Mouse (Mus musculus) c-Kit-positive CD71-positive TER-119-negative erythroid progenitor cells, embryonic 14.5 days (primary cell): Measurements from ENCODE around the gene Slco4c1.

Source experiments
- DNase-seq: peaks from one replicate; pipeline ENCODE4 v3.0.0-alpha.2; 2013; ENCODE audit warnings: low read depth

The Slco4c1 gene

DNA sequence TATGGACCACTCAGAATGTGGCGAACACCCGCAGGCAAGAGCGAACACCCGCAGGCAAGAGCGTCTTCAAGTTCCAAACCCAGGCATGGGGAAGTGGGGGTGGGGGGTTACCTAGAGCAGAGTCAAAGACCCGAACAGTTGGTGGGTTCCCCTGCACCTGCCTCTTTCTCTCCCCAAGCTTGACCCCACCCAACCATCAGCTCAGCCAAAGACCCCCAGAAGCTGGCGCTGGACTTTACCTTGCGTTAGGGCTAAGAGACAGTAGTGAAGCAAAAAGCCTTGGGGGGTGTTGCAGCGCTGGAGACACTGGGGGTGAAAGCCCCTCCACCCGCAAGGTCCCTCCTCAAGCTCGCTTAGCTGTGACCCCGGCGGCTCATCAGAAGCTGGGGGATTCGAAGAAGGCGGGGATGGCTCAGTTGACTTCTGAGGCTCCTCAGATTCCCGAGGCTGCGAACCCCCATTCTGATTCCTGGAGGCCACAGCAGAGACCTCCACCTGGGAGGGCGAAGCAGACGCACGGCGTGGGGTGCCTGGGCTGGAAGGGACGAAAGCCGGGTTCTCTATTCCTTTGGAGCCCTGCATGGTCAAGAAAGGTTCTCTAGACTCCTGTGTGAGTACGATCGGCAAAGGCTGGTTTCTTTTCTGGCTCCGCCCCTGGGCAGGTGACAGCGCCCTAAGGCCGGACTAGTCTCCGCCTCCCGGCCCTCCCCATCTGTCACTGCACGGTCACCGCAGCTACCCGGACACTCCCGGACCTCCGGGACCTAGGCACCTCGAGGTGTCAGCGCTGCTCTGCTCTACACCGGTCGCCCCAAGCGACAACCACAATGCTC is at the start of gene Slco4c1:
Gene Slco4c1, minus strand, starts transcription at position 644 of the 833 bp plus-strand sequence.
- no peak for DNase-seq

DNA sequence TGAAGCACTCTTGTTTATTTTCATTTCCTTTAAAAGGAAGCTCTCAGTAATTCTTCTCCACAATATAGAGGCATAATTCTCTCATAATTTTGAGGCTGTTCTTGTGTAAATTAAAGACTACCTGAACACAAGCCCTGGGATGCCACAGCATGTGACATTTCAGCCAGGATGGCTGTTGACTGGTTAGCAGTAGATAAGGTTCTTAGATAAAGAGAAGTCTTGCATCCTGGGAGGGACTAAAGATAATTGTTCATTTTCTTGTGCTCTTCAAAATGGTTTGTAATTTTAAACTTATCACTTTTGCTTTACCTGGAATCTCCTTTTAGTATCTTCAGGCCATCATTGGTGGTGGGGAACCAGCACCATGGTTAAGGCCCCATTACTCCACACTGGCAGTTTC is 45.4 kb upstream of the Slco4c1 start:
- DNase-seq = no peak

DNA sequence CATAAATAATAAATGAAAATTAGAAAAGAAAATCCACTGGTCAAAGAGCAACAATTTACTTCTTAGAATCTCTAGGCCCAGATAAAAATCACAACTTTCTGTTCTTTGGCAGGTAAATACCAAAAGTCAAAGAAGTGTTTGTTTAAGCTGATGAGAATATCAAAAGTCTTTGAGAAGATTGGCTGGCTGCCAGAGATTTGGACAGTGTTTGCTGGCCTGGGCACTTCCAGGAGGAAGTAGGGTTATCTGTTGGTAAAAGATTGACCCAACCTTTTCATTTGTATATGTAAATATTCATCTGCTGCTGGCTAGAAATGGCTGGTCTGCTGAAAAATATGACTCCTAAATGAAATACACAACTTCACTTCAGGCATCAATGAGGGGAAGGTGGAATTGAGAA is 11.8 kb upstream of the Slco4c1 start:
- DNase-seq = no peak

DNA sequence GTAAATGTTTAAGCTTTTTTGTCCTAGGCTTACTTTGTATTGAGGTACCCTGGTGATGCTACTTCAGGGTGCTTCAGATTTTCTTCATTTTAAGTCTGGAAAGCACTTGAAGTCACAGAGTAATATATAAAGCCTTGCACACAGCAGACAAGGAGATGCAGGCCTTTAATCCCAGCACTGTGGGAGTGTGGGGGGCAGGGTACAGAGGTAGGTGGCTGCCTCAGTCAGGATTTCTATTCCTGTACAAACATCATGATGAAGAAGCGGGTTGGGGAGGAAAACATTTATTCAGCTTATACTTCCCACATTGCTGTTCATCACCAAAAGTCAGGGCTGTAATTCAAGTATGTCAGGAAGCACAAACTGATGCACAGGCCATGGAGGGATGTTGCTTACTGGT is 6.6 kb upstream of the Slco4c1 start:
- DNase-seq = no peak

DNA sequence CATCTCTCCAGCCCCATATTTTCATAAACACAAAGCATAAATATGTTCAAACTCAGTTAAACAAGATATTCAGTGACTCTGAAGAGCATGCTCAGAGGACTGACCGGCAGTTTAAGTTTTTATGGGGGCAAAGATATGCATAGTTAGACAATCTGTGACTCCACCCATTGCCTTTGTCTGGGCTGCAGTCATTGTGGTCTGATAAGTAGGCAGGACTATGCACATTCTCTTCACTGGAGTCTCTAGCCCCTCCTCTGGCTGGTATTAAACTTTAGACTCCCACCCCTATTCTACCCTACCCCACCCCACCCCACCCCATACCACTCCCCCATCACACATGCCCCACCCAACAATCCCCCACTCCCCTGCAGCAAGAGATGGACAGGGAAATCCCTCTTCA is 4.1 kb upstream of the Slco4c1 start:
- no peak for DNase-seq

DNA sequence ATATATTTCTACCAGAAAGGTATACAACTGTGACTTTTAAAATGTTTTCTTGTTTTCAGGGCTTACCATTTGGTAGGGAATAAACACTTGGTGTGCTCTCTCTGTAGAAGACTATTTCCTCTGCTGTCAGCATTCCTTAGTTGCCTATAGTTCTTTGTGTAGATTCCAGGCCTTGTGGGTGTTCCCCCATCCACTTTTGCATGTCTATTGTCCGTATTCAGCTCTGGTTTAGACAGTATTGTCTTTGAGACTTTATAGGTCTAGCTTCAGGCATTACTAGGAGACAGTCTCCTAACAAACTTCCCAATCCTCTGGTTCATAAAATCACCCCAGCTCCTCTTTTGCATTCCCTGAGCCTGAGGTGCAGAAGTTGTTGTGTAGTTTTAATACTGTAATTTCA is 2.7 kb upstream of the Slco4c1 start:
- no peak for DNase-seq

DNA sequence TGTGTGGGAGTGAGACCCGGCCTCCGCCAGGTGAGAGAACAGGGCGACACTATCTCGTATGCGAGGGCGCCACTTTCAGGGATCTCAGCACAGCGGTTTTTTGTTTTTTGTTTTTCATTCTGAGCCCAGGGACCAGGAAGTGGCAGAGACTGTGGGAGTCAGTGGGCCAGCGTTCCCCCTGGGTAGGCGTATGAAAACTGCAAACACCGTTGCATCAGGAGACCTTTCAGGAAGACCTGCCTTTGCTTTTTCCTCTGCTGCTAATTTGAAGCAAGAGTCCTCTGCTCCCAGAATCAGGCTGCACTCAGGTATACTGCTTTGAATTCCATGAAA is 356 bp upstream of the Slco4c1 start:
- DNase-seq = no peak

DNA sequence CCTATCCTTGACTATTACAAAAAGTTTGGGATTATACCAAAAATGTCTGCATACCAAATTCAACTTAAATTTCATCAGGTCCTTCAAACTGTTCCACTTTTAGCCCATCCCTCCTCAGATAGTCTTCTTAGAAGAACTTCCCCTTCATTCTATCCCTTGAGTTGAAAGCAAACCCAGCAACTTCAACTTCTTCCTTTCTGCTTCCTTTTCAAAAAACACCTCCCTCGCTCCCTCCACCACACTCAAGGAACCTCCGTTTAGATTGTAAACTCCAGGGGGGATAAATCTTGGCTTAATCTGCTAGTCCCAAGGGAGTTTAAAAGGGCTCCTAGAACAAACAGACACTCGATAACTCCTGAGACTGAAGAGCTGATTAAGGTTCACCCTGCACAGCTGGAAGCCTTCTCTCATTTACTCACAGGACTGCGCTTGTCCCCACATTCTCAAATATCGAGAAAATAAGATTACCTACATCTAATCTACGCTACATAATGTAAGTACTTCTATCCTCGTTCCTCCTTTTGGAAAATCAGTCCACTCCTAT is 1.1 kb downstream of the Slco4c1 start:
- DNase-seq = no peak

DNA sequence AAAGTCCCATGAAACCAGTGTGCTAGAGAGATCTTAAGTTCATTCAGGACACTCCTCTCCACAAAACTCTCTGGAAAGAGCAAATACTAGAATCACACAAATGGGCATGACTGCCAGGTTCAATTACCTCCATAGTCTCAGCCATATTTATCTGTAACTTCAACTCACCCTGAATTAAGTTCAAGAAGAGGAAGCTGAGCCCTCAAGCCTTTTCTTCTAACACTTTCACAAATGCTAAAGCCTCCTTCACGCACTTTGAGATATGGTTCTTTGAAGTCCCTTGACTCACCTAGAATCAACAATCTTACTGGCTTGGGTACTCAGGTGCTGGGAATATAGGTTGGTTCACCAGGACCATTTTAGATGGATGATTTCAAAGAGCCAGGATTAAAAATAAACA is 3.2 kb downstream of the Slco4c1 start:
- no peak for DNase-seq

DNA sequence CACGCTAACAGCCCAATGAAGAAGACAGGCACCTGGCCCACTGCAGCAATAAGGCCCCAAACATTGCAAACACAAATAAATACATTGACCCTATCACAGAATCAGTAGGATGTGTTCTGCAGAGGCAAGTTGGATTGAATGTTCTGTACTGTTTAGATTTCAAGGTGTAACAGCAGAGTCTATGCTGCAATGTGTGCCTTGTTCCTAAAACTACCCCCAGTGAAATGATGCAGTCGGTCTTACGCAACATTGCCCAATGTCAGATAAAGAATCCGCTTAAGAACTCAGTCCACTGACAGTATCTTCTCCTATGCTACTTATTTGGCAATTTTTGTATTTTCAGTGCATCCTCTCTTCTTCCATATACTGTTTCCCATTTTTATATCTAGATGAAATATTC is 6.0 kb downstream of the Slco4c1 start:
- no peak for DNase-seq

DNA sequence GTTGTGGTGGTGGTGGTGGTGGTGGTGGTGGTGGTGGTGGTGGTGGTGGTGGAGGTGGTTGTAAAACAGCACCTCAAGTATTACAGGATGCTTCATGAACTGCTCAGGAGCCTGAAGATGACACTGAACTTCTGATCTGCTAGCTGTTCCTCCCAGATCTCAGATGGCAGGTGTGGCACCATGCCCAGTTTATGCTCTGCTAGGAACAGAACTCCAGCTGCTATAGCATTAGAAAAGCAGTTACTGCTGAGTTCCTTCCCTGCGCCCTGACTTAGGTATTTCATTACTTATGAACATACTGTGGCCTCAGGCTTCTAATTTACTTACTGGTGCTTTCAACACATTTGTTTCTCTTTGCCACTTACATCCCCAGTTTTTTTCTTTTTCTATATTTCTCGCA is 7.9 kb downstream of the Slco4c1 start:
- no peak for DNase-seq

DNA sequence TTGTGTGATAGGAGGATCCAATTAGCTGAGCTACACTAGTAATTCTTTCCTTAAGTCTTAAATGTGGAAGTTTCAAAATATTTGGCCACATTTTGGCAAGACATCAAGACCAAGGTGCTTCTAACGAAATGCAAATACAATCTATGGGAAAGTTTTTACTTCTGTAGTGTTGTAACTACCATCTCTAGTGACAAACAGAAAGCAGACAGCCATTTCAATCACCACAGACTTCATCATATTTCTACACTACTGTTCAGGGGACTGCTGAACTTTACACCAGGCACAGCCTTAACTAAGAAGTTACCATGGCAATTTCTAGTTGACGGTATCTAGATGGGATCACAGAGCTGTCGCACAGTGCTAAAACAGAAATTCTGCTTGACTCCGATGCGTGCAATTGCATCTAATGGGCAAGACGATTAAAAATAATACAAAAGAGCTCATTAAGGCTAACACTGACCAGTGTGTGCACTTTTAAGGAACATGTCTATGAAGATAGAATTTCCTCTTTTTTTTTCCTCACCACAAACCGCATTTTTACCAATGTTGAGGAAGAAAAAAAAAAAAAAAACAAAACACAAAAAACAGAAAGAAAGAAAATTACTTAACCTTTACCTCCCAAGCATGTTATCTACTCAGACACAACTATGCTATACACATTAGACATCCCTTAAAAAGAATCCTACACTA is 11.8 kb downstream of the Slco4c1 start:
- no peak for DNase-seq

DNA sequence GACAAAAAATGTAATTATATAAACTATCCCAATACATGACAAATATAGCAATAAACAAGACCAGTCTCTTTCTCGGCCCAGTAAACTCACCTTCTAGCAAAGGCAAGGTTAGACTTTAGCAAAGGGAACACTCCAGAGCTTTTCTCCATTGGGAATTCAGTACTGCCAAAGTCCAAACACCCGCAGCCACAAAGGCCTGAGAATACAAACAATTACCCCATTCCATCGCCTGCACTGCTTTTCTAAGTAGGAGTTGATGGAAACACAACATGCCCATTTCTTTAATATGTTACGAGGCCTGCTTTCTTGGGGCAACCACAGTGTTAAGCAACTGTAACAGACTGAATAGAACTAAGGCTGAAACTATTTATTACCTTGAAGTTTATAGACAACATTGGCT is 18.4 kb downstream of the Slco4c1 start:
- no peak for DNase-seq

DNA sequence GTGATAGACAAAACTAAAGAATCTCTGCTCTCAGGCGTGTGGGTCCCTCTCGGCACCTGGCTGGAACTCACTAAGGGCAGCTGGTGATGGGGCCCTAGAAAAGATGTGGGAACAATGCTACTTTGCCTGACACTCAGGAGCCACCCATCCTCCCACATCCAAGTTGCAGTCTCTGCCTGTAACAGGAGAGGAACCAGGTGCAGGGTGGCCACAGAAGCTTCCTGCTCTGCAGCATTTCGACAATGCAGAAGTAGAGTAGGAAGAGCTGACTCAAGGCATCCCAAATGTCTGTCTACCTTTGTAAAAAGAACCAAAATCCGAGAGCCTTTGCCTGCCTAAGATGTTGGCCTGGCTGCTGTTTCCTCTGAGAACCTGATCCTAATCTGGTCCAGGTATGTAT is 22.9 kb downstream of the Slco4c1 start:
- no peak for DNase-seq

DNA sequence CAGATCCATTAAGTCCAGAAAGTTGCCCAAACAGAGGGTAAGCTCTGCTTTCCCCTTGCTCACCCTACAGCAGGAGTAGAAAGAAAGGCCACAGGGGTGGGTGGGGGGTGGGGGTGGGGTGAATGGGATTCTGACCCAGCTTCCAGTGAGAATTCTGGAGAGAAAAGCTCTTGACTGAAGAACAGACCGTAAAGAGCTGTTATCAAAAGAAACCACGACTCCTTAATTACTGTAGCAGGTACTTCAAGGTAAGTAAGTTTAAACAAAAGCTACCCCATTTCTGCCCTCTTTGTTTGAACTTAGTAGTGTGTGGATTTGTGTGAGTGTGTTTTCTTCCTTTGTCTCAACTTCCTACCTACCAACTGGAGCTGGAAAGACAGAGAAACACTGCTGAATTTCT is 23.4 kb downstream of the Slco4c1 start:
- no peak for DNase-seq

DNA sequence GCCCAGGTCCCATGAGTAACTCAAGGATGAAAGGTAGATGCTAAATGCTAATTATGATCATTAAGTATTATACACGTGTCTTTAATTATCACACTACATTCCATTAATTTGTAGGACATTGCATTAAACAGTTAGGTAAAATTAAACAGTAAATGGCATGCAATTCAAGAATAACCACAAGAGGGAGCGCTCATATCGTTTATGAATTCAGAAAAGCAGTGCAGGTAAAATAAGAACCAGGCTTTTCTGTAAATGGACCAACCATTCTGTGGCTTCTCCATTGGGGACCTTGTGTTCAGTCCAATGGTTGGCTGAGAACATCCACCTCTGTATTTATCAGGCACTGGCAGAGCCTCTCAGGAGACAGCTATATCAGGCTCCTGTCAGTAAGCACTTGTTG is 25.2 kb downstream of the Slco4c1 start:
- peak; percentile 6 for DNase-seq

DNA sequence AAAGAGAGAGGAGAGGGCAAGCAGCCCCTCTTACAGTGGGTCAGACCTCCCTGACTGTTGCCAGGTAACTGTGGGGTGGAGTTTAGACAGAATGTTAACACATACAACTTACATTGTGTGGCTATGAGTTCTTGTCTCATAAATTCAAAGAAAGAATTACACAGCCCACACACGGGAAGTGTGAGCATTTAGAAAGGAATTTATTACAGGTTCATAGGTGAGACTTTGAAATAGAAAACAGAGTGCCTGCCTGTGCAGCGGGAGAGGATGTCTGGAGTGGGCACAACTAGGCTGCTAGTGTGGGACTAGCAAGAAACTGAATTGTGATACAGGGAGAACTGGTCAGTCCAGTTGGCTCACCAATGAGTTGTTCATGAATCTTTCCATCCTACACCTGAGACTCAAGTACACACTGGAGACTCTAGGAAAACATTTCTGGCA is 66.7 kb downstream of the Slco4c1 start:
- DNase-seq = no peak

DNA sequence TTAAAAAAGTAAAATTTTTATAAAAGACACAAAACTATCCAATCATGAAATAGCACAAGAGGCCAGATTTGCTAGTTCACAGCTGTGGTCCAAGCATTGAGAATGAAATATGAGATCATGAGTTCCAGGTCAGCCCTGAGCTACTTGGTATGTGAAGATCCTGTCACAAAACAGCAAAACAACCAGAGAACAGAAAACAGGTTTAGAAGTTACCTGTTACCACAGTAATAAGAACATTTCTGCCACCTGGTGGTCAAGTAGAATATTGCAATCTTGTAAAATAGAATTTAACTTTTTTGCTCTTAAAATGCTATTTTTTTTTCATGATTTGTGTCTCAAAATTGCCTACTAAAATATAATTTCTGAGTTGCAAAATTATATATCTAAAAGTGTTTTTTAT is 70.4 kb downstream of the Slco4c1 start:
- peak; percentile 7 for DNase-seq

DNA sequence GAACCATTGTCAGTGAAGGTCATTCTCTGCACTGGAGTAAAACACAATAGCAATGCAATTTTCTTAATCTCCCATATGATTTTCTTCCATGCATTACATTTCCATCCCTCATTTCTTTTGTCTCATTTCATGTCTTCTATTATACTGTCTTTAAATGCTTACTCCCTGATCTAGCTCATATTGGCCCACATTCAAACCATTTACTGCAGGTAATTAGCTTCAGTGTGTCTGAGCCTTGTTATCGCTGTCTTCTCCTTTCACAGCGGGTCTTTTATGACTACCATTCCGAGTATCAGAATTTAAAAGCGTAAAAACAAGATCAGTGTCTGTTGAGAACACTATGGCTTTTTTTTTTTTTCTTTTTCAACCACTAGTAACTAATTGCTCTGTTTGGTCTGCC is 77.3 kb downstream of the Slco4c1 start:
- no peak for DNase-seq

DNA sequence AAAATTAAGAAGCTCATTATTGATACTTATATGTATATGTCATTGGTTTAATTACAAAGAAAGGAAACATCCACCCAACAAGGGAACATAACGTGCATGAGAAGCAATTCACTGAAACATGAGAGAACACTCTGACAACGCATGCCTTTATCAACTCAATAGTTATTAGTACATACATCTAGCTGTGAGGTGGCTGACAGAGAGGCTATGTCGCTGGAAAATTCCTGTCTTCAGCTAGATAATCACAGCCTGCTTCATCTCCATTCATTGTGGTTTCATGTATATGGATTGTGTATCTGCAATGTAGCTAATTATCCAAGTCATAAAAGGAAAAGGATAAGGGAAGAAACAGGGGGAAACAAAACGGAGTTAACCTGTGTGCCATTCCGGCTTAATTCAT is 77.7 kb downstream of the Slco4c1 start:
- no peak for DNase-seq

DNA sequence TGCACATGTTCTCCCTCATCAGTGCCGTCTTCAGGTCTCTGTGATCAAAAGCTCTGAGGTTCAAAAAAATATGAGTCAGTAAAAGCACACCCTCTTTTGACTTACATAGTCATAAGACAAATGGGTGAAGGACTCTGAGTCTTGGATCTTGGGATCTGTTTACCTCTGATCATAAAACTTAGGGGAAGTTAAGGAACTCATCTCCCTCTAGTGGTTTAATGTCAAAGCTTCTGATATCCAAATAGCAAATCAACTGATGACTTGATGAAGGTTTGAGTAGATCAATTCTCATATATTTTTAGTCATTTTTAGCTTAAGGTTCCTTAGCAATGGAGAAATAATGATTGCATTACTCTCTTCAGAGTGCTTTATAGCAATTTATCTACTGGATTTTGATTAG is 82.7 kb downstream of the Slco4c1 start:
- DNase-seq = no peak

DNA sequence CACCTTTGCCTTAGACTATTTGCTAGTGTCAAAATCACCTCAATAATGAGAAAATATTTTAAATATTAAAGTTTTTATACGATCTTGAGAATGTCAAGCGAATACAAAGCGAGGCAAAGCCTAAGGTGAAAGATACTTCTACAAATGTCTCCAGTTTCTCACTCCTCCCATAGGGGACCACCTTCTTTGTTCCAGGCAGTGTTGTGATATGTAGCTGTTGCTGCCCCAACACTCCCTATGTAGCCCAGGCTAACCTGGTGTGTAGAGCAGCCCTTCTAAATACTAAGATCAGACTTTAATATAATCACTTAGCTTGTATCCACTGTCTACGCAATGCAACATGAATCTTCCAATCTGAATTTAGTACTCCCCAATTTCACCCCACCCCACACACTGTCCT is 97.8 kb downstream of the Slco4c1 start:
- no peak for DNase-seq

DNA sequence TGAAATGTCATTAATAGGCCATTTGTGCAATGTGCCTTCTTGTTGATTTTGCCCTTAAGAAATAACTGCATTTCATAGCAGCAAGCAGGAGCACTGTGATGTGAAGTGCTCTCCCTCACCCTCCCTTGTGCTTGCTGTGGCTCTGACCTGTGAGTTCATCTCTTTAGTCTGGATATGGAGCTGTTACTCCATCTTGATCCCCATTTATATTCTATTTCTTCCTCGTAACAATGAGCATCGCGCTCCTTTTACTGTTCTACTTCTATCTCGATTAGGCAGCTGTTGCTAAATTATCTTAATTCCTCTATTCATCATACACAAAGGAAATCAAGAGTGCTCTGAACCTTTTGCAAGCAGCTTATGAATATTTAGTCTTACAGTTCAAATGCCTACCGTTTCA is 98.3 kb downstream of the Slco4c1 start:
- DNase-seq = no peak

DNA sequence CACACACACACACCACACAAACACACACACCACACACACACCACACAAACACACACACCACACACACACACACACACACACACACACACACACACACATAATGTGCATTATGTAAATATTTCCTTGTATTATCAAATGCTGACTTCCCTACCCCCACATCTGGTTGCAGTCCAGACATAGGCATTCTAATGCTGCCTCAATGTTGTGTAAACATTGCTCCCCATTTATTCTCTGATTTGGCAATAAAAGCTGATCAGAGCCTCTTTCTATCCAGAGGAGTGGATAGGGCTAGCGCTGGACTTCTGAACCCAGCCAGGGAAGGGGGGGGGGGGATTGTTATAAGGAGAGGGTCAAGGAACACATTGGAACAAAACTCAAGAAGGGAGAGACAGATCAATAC is 101.7 kb downstream of the Slco4c1 start:
- no peak for DNase-seq
